ENCODE assay signal across 18 mouse cellular contexts in the genomic region with DNA sequence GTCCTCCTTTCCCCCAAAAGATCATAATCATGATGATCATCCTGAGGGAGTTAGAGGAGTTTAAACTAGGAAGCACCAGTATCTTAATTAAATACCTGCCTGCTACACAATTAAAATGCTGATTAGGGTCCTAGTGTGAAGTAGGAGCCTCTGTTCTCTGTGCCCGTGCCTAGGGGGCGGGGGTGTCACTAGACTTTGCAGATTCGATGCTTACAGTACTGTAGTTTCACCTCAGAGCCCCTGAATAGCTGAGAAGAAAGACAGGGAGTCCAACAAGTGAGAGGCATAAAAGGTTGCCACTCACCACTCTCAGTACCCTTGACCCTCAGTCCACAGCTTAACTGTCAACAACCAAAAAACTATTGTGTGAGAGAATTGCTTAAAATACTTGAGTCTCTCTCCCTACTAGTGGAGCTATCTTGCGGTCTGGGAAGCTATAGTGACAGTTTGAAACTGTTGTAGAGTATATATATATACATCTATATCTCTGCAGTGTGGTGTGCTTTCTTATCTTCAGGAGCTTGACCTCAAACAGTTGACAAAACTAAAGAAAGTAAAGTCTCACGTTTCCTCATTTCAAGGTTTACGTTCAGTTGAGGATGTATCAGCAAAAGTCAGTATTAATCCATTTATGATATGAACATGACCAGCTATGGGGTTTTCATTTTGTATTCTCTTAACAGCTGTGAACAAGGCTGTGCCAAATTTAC.
DNase-seq lines count a peak whose midpoint lies in the region; ATAC-seq and TF ChIP-seq lines count a peak whose summit lies in the region.
"Had no signal": no experiment of that assay in that cellular context is flagged by ENCODE, and none has a peak within 500 bp of the region (broad histone marks: within the 10 kb centered on the region; RNA-seq: fewer than 3 reads in every experiment).

No protein-coding gene starts in this region.

- no peak for TF ChIP-seq CTCF in bone marrow, adult 2 months (IDR thresholded peaks at IDR 0.05; ENCODE audit: control insufficient read depth, insufficient read depth, low read length)
- no peak for TF ChIP-seq CTCF in liver, embryonic 14.5 days (IDR thresholded peaks at IDR 0.05; ENCODE audit: low read depth)

- H3K9ac ChIP-seq in liver, embryonic 14.5 days (replicated peaks): no peak overlapping the region
- H3K9ac ChIP-seq: forebrain, embryonic 13.5 days; limb, embryonic 12.5 days; lung, embryonic 15.5 days had no signal

- peaks cover 23% of the 10 kb centered on the region for H3K4me1 ChIP-seq in megakaryocyte, embryonic 14.5 days
- H3K4me1 ChIP-seq in bone marrow, adult 2 months (ENCODE audit: control insufficient read depth, insufficient read depth, low read length): peaks cover 1% of the 10 kb centered on the region; the same call in 1 of the 2 replicates
- H3K4me1 ChIP-seq in liver, embryonic 14.5 days (replicated peaks; ENCODE audit: control insufficient read depth in 2 of 2, insufficient read depth in 2 of 2, low read length in 1 of 2): peaks cover 24 to 32% of the 10 kb centered on the region in 2 experiments
- H3K4me1 ChIP-seq: limb, embryonic 12.5 days; lung, embryonic 15.5 days had no signal

- 0 out of 2 replicates have a peak overlapping the region, but pooled peaks have one; percentile 48 for H3K27ac ChIP-seq in bone marrow, adult 2 months (ENCODE audit: control insufficient read depth, insufficient read depth, low read depth, low read length, poor library complexity)
- H3K27ac ChIP-seq in liver, embryonic 14.5 days: no peak overlapping the region
- H3K27ac ChIP-seq: forebrain, embryonic 13.5 days; hindbrain, embryonic 10.5 days; limb, embryonic 12.5 days; lung, embryonic 15.5 days had no signal

- H3K27me3 ChIP-seq in megakaryocyte, embryonic 14.5 days (replicated peaks): no peaks in the 10 kb centered on the region
- no peaks in the 10 kb centered on the region for H3K27me3 ChIP-seq in liver, embryonic 14.5 days (ENCODE audit: control insufficient read depth, insufficient read depth, low read length)
- H3K27me3 ChIP-seq: forebrain, embryonic 13.5 days; limb, embryonic 12.5 days; lung, embryonic 15.5 days; Patski had no signal

- TF ChIP-seq EP300 in liver, embryonic 14.5 days (IDR thresholded peaks at IDR 0.05; ENCODE audit: low read depth): peak; percentile 88

- WGBS in bone marrow, adult 2 months: 26% methylated on average over 6 of the region's 6 CpGs
- WGBS in liver, embryonic 14.5 days (ENCODE audit: insufficient replicate concordance): 5% methylated on average over 6 of the region's 6 CpGs

- peak overlapping the region; percentile 14 for H3K4me3 ChIP-seq in megakaryocyte, embryonic 14.5 days (replicated peaks)
- no peak overlapping the region for H3K4me3 ChIP-seq in bone marrow, adult 2 months (replicated peaks; ENCODE audit: control insufficient read depth, low read depth, low read length)
- H3K4me3 ChIP-seq in liver, embryonic 14.5 days (ENCODE audit: insufficient read depth in 1 of 2, low read depth in 2 of 2, low read length in 2 of 2): no peak overlapping the region
- H3K4me3 ChIP-seq: forebrain, embryonic 13.5 days; hindbrain, embryonic 10.5 days; limb, embryonic 12.5 days; lung, embryonic 15.5 days had no signal

- ATAC-seq in megakaryocyte, adult 5-6 weeks (ENCODE audit: poor library complexity, severe bottlenecking): no peak; the same call in 1 of the 2 replicates
- ATAC-seq in liver, embryonic 14.5 days (ENCODE audit: insufficient read depth): peak; percentile 72
- no peak for ATAC-seq in frontal cortex, adult (ENCODE audit: low TSS enrichment)
- ATAC-seq: forebrain, embryonic 13.5 days; Patski had no signal

- TF ChIP-seq POLR2A in bone marrow, adult 2 months (IDR thresholded peaks at IDR 0.05; ENCODE audit: borderline replicate concordance, control insufficient read depth, low read depth, low read length): no peak

- no peak for DNase-seq in liver, embryonic 14.5 days (ENCODE audit: low read depth in 3 of 3, low spot score in 3 of 3)
- DNase-seq in thymus, postnatal 25 days: peak; percentile 51
- no peak for DNase-seq in cerebellum, adult 11-12 months
- no peak for DNase-seq in spleen, postnatal 36 days (ENCODE audit: low spot score in 2 of 2)
- DNase-seq: adrenal gland, postnatal 14 days; cerebellum, adult 9-10 months; kidney, adult 2 months; kidney, postnatal 25 days; layer of hippocampus, adult 9-11 months had no signal

- H3K36me3 ChIP-seq in megakaryocyte, embryonic 14.5 days (replicated peaks; ENCODE audit: low read length): no peaks in the 10 kb centered on the region
- no peaks in the 10 kb centered on the region for H3K36me3 ChIP-seq in liver, embryonic 14.5 days (replicated peaks; ENCODE audit: control insufficient read depth, insufficient read depth, low read depth)
- H3K36me3 ChIP-seq: hindbrain, embryonic 10.5 days; limb, embryonic 12.5 days; lung, embryonic 15.5 days had no signal

- no peaks in the 10 kb centered on the region for H3K9me3 ChIP-seq in megakaryocyte, embryonic 14.5 days
- no peaks in the 10 kb centered on the region for H3K9me3 ChIP-seq in liver, embryonic 14.5 days (ENCODE audit: control insufficient read depth, low read length)
- H3K9me3 ChIP-seq: forebrain, embryonic 13.5 days; hindbrain, embryonic 10.5 days; limb, embryonic 12.5 days; lung, embryonic 15.5 days had no signal

- H3K4me2 ChIP-seq in liver, embryonic 14.5 days (ENCODE audit: low read depth): peak overlapping the region; percentile 6; the same call in 1 of the 2 replicates
- H3K4me2 ChIP-seq: forebrain, embryonic 13.5 days; limb, embryonic 12.5 days; lung, embryonic 15.5 days had no signal
